Mouse (Mus musculus): ENCODE data around the gene Med9. TPM values are rescaled to one million over a fixed set of nuclear protein-coding genes. Genes with fewer than 3 reads are reported as not detected.
"Not testable (repeated sequence)": the region's sequence is repeated elsewhere in the genome, so short reads cannot be mapped to it uniquely, and the experiment has no call there.

Med9 gene
- polyA plus RNA-seq, 1 experiment from 2014 or later: 36.6 TPM

- Histone ChIP-seq H3K36me3 (no peaks in the 10 kb centered on the region), H3K9me3 (no peaks in the 10 kb centered on the region), H3K27me3 (replicated peaks) (no peaks in the 10 kb centered on the region), H3K4me2 (no peak overlapping the region), H3K9ac (no peak overlapping the region), H3K4me3 (replicated peaks) (no peak overlapping the region), H3K27ac (no peak overlapping the region), H3K4me1 (no peaks in the 10 kb centered on the region)
- WGBS: 62% methylated on average over 5 of the region's 5 CpGs
- no peak for ATAC-seq (ENCODE audit: insufficient read depth, low FRiP score, low read depth)
These were observed 27.7 kb upstream of the Med9 start for GRCm38 (mm10) chr11:59920331-59920730.

GRCm38 (mm10) chr11:59921265-59921664 lies 26.7 kb upstream of the Med9 start:
- Histone ChIP-seq H3K4me2 (peak overlapping the region; percentile 45), H3K4me1 (no peaks in the 10 kb centered on the region), H3K36me3 (no peaks in the 10 kb centered on the region), H3K9ac (no peak overlapping the region), H3K4me3 (replicated peaks) (no peak overlapping the region), H3K9me3 (no peaks in the 10 kb centered on the region), H3K27me3 (replicated peaks) (no peaks in the 10 kb centered on the region), H3K27ac (no peak overlapping the region; the same call in 1 of the 2 replicates)
- ATAC-seq (ENCODE audit: insufficient read depth, low FRiP score, low read depth): peak; percentile 71; the same call in 1 of the 2 replicates
- WGBS: 6% methylated on average over 7 of the region's 7 CpGs

GRCm38 (mm10) chr11:59930031-59930430 lies 18.0 kb upstream of the Med9 start:
- no peak overlapping the region for H3K4me2 ChIP-seq
- no peaks in the 10 kb centered on the region for H3K27me3 ChIP-seq (replicated peaks)
- H3K36me3 ChIP-seq: no peaks in the 10 kb centered on the region
- no peak overlapping the region for H3K4me3 ChIP-seq (replicated peaks)
- ATAC-seq (ENCODE audit: insufficient read depth, low FRiP score, low read depth): no peak
- WGBS: 46% methylated on average over 4 of the region's 4 CpGs
- peaks cover 4% of the 10 kb centered on the region; the same call in 1 of the 2 replicates for H3K4me1 ChIP-seq
- H3K27ac ChIP-seq: no peak overlapping the region
- H3K9ac ChIP-seq: no peak overlapping the region
- no peaks in the 10 kb centered on the region for H3K9me3 ChIP-seq

- H3K9me3 ChIP-seq: no peaks in the 10 kb centered on the region
- no peak overlapping the region for H3K9ac ChIP-seq
- no peak overlapping the region for H3K4me2 ChIP-seq
- H3K36me3 ChIP-seq: no peaks in the 10 kb centered on the region
- H3K4me3 ChIP-seq (replicated peaks): no peak overlapping the region
- H3K27ac ChIP-seq: 0 out of 2 replicates have a peak overlapping the region, but pooled peaks have one; percentile 11
- H3K27me3 ChIP-seq (replicated peaks): no peaks in the 10 kb centered on the region
- 56% methylated on average over 9 of the region's 9 CpGs for WGBS
- peaks cover 4% of the 10 kb centered on the region; the same call in 1 of the 2 replicates for H3K4me1 ChIP-seq
- ATAC-seq (ENCODE audit: insufficient read depth, low FRiP score, low read depth): peak; percentile 32; the same call in 1 of the 2 replicates
These were observed 15.3 kb upstream of the Med9 start for GRCm38 (mm10) chr11:59932560-59933337.

- H3K4me2 ChIP-seq: 0 out of 2 replicates have a peak overlapping the region, but pooled peaks have one; percentile 2
- H3K27me3 ChIP-seq (replicated peaks): no peaks in the 10 kb centered on the region
- 25% methylated on average over 12 of the region's 12 CpGs for WGBS
- H3K4me1 ChIP-seq: peaks cover 4% of the 10 kb centered on the region; the same call in 1 of the 2 replicates
- no peaks in the 10 kb centered on the region for H3K36me3 ChIP-seq
- H3K9ac ChIP-seq: no peak overlapping the region
- no peak overlapping the region for H3K4me3 ChIP-seq (replicated peaks)
- H3K27ac ChIP-seq: 0 out of 2 replicates have a peak overlapping the region, but pooled peaks have one; percentile 18
- no peak for ATAC-seq (ENCODE audit: insufficient read depth, low FRiP score, low read depth)
- no peaks in the 10 kb centered on the region for H3K9me3 ChIP-seq
These were observed 14.1 kb upstream of the Med9 start for GRCm38 (mm10) chr11:59933943-59934342.

GRCm38 (mm10) chr11:59937023-59937422 lies 11.0 kb upstream of the Med9 start:
- H3K27me3 ChIP-seq (replicated peaks): no peaks in the 10 kb centered on the region
- H3K9me3 ChIP-seq: no peaks in the 10 kb centered on the region
- H3K4me1 ChIP-seq: peaks cover 4% of the 10 kb centered on the region; the same call in 1 of the 2 replicates
- no peak for ATAC-seq (ENCODE audit: insufficient read depth, low FRiP score, low read depth)
- no peak overlapping the region for H3K27ac ChIP-seq
- no peaks in the 10 kb centered on the region for H3K36me3 ChIP-seq
- no peak overlapping the region for H3K4me3 ChIP-seq (replicated peaks)
- H3K9ac ChIP-seq: no peak overlapping the region
- WGBS: 86% methylated on average over 3 of the region's 3 CpGs
- H3K4me2 ChIP-seq: no peak overlapping the region

- no peaks in the 10 kb centered on the region for H3K36me3 ChIP-seq
- no peak for ATAC-seq (ENCODE audit: insufficient read depth, low FRiP score, low read depth)
- H3K9ac ChIP-seq: no peak overlapping the region
- H3K27me3 ChIP-seq (replicated peaks): no peaks in the 10 kb centered on the region
- H3K27ac ChIP-seq: no peak overlapping the region
- no peak overlapping the region for H3K4me2 ChIP-seq
- H3K9me3 ChIP-seq: no peaks in the 10 kb centered on the region
- H3K4me3 ChIP-seq (replicated peaks): no peak overlapping the region
- H3K4me1 ChIP-seq: peaks cover 4% of the 10 kb centered on the region; the same call in 1 of the 2 replicates
- 32% methylated on average over 2 of the region's 2 CpGs for WGBS
These were observed 10.4 kb upstream of the Med9 start for GRCm38 (mm10) chr11:59937615-59938014.

- Histone ChIP-seq H3K4me1 (no peaks in the 10 kb centered on the region), H3K36me3 (no peaks in the 10 kb centered on the region), H3K9me3 (no peaks in the 10 kb centered on the region), H3K27ac (no peak overlapping the region), H3K9ac (no peak overlapping the region), H3K4me3 (replicated peaks) (no peak overlapping the region), H3K4me2 (no peak overlapping the region), H3K27me3 (replicated peaks) (no peaks in the 10 kb centered on the region)
- ATAC-seq (ENCODE audit: insufficient read depth, low FRiP score, low read depth): no peak
- WGBS: 70% methylated on average over 1 of the region's 1 CpGs
These were observed 8.2 kb upstream of the Med9 start for GRCm38 (mm10) chr11:59939821-59940220.

- 64% methylated on average over 3 of the region's 3 CpGs for WGBS
- H3K9ac ChIP-seq: no peak overlapping the region
These were observed 7.4 kb upstream of the Med9 start for GRCm38 (mm10) chr11:59940645-59941044.

GRCm38 (mm10) chr11:59941391-59941790 lies 6.6 kb upstream of the Med9 start:
- Histone ChIP-seq H3K27ac (no peak overlapping the region), H3K4me2 (no peak overlapping the region), H3K9ac (no peak overlapping the region), H3K4me3 (replicated peaks) (no peak overlapping the region), H3K4me1 (no peaks in the 10 kb centered on the region), H3K36me3 (no peaks in the 10 kb centered on the region), H3K27me3 (replicated peaks) (no peaks in the 10 kb centered on the region), H3K9me3 (no peaks in the 10 kb centered on the region)
- 22% methylated on average over 3 of the region's 3 CpGs for WGBS
- ATAC-seq (ENCODE audit: insufficient read depth, low FRiP score, low read depth): no peak; the same call in 1 of the 2 replicates

More at GRCm38 (mm10) chr11:59940645-59941044, 7.4 kb upstream of the Med9 start:
- Histone ChIP-seq H3K9me3 (no peaks in the 10 kb centered on the region), H3K36me3 (no peaks in the 10 kb centered on the region), H3K27me3 (replicated peaks) (no peaks in the 10 kb centered on the region), H3K4me2 (no peak overlapping the region), H3K4me1 (no peaks in the 10 kb centered on the region), H3K4me3 (replicated peaks) (no peak overlapping the region), H3K27ac (no peak overlapping the region)
- ATAC-seq (ENCODE audit: insufficient read depth, low FRiP score, low read depth): no peak

- not testable (repeated sequence) for ATAC-seq (ENCODE audit: insufficient read depth, low FRiP score, low read depth); H3K4me2 ChIP-seq; H3K27me3 ChIP-seq (replicated peaks); H3K36me3 ChIP-seq; H3K9ac ChIP-seq; H3K4me3 ChIP-seq (replicated peaks); H3K27ac ChIP-seq; H3K9me3 ChIP-seq
- 86% methylated on average over 10 of the region's 10 CpGs for WGBS
- H3K4me1 ChIP-seq: peaks cover 14% of the 10 kb centered on the region
These were observed 3.2 kb upstream of the Med9 start for GRCm38 (mm10) chr11:59944855-59945254.

- ATAC-seq (ENCODE audit: insufficient read depth, low FRiP score, low read depth): 0 out of 2 replicates have a peak, but pooled peaks have one; percentile 51
- Histone ChIP-seq H3K36me3 (no peaks in the 10 kb centered on the region), H3K9me3 (no peaks in the 10 kb centered on the region), H3K4me2 (peak overlapping the region; percentile 72), H3K9ac (peak overlapping the region; percentile 99), H3K27ac (peak overlapping the region; percentile 63), H3K4me3 (replicated peaks) (peak overlapping the region; percentile 83), H3K4me1 (peaks cover 14% of the 10 kb centered on the region), H3K27me3 (replicated peaks) (no peaks in the 10 kb centered on the region)
- 3% methylated on average over 16 of the region's 16 CpGs for WGBS
These were observed 378 bp downstream of the Med9 start for GRCm38 (mm10) chr11:59948401-59948767.
